Mouse (Mus musculus) kidney, adult 2 months (tissue): ENCODE data around the gene Cldn13.

Experiments used
- CTCF ChIP-seq: fragments of 200-500 bp; conservative IDR thresholded peaks from 2 replicates; pipeline ENCODE4 v1.5.1; 2011; ENCODE audit warnings: low read depth, mild to moderate bottlenecking, control low read depth, low read length, moderate library complexity, mixed read lengths; ENCODE audit not compliant: insufficient read depth, insufficient read length
- POLR2A ChIP-seq: fragments of 200-500 bp; IDR thresholded peaks from one replicate; pipeline ENCODE4 v1.6.1; 2011; ENCODE audit warnings: low read depth, low read length, control low read depth

- TF ChIP-seq POLR2A (no peak), CTCF (no peak)
Measured at GRCm38 (mm10) chr5:134919097-134919496, 3.8 kb upstream of the Cldn13 start.
